Mouse (Mus musculus) embryonic fibroblast, embryonic 13.5 days (primary cell): ENCODE measurements at regions not wholly inside any gene's neighbourhood (a gene's known extent, or its start where the extent isn't known, plus 50 kb on each side); places are given as distances from the start of the nearest gene placed in this dataset.
"Not testable (repeated sequence)": the region's sequence is repeated elsewhere in the genome, so short reads cannot be mapped to it uniquely, and the experiment has no call there.

ENCODE experiments used
- H3K27ac ChIP-seq: 2 replicates; pipeline ENCODE4 v1.5.1; 2012; ENCODE audit warnings: low read length, control low read depth, inconsistent platforms; ENCODE audit not compliant: insufficient read depth
- H3K4me1 ChIP-seq: 2 replicates; pipeline ENCODE4 v1.6.1; 2011; ENCODE audit warnings: low read length; ENCODE audit not compliant: control insufficient read depth, insufficient read depth
- H3K4me3 ChIP-seq: 2 replicates; pipeline ENCODE4 v1.5.1; 2011; ENCODE audit warnings: mild to moderate bottlenecking, control low read depth, low read length; ENCODE audit not compliant: insufficient read depth
- CTCF ChIP-seq: IDR thresholded peaks from 2 replicates; pipeline ENCODE4 v1.5.1; 2011; ENCODE audit warnings: mild to moderate bottlenecking, control low read depth, low read length, moderate library complexity, borderline replicate concordance; ENCODE audit not compliant: insufficient read depth
- POLR2A ChIP-seq: IDR thresholded peaks from 2 replicates; pipeline ENCODE4 v1.6.1; 2011; ENCODE audit warnings: low read depth, mild to moderate bottlenecking, control low read depth, low read length, moderate library complexity

DNA sequence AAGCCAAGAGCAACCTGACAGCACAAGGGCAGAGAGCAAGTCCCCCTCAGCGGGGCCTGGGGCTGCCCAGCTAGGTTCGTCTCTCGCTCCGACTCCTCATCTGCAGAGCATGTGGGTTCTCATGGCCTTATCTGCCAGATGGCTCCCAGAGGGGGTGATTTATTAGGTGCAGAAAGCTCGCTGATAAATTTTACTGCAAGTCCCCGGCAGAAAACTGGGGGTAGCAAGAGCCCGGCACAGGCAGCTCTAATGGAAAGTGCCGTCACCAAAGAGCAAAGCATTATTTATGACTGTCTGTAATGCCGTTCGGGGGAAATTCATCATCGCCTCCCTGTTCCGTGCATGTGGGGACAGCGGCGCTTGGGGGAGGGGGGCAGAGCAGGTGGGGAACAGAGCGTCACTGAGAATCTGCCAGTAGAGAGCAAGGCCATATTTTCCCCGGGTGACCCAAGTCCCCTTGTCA, 206.7 kb upstream of the Zfp703 start:
- Histone ChIP-seq H3K4me3 (no peak overlapping the region), H3K4me1 (no peaks in the 10 kb centered on the region), H3K27ac (no peak overlapping the region)
- no peak for TF ChIP-seq CTCF
- TF ChIP-seq POLR2A = no peak

DNA sequence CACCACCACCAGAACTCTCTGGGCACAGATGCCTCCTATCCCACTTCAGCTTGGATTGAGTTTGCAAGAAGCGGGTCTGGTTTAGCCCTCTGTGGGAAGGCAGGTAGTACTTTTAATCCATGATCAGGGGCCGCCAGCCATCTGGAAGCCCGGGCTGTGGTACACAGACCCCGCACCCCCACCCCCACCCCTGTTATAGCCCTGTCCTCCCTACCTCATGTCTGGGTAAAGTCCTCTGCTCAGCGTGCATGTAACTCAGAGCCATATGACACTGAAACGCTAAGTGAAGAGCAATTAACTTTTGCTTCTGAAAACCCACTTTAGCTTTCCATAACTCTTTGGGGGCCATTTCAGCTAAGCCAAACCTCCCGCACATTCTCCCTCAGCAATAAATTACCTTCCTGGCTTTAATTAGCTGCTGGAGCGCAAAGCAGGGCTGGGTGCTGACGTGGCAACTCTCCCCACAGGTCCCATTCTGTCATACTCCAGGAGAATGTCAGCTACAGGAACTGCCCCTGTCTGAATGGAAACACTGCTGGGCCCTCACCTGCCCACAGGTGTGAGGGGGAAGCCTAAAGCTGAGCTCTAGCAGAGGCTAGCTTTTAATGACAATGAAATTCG, 198.1 kb upstream of the Zfp703 start:
- no peak for TF ChIP-seq POLR2A
- TF ChIP-seq CTCF = no peak
- Histone ChIP-seq H3K27ac (no peak overlapping the region), H3K4me3 (no peak overlapping the region), H3K4me1 (peaks cover 6% of the 10 kb centered on the region)

GRCm38 (mm10) chr8:26780515-26780914, 196.6 kb upstream of the Zfp703 start:
- Histone ChIP-seq H3K4me3 (no peak overlapping the region), H3K27ac (no peak overlapping the region), H3K4me1 (peaks cover 6% of the 10 kb centered on the region)
- TF ChIP-seq CTCF (no peak), POLR2A (no peak)

GRCm38 (mm10) chr8:26782936-26783335, 194.2 kb upstream of the Zfp703 start:
- not testable (repeated sequence) for H3K27ac ChIP-seq, H3K4me1 ChIP-seq, H3K4me3 ChIP-seq

DNA sequence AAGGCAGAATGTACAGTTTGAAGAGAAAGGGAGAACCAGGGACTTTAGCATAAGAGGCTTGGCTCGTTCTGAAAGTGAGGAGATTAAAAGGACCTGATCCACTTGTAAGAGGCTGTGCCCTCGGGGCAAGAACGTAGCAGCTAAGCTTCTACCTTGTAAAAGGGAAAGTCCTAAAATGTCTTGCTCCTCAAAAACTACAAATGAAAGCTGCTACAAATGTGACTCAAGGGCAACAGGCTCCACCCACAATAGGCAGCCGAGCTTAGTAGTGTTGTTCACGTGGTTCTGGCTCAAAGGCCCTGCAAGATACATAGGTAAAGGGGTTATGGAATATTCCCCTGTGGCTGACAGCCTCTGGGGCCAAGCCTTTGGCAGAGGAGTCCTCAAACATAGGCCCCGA, 192.7 kb upstream of the Zfp703 start:
- H3K4me1 ChIP-seq = no peaks in the 10 kb centered on the region
- no peak overlapping the region for H3K27ac ChIP-seq
- H3K4me3 ChIP-seq = no peak overlapping the region
- no peak for TF ChIP-seq POLR2A
- TF ChIP-seq CTCF = no peak

GRCm38 (mm10) chr8:26791795-26792194, 185.3 kb upstream of the Zfp703 start:
- H3K4me3 ChIP-seq = no peak overlapping the region
- no peaks in the 10 kb centered on the region for H3K4me1 ChIP-seq
- no peak overlapping the region for H3K27ac ChIP-seq
- TF ChIP-seq POLR2A (no peak), CTCF (no peak)

DNA sequence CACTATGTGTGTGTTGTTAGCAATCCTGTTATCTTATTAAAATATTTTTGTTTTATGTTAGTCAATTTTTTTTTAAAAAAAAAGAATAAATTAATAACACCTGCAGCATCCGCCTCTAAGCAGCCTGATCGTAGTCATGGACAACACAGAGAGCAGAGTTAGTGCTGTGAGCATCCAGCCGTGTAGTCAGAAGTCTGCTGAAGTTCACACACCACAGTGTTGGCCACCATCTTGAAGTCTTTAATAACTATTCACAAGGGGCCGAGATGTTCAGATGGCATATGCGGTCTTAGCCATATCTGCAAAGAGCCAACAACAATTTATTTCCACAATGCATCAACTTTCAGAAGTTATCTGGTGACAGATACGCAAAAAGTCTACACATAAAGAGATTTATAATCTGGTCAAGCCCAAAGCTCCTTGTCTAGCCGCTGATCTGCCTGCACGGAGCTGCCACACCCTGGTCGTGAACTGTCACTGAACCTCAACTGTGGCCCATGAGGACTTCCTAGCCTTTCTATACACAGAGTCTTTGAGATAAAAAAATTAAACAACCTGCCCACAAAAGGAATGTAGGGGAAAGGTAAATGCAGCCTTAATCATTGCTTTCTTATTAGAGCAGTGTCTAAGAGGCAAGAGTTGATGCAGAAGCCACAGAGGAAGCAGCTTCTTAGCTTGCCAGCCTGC, 183.4 kb upstream of the Zfp703 start:
- H3K4me3 ChIP-seq = no peak overlapping the region
- H3K4me1 ChIP-seq = no peaks in the 10 kb centered on the region
- H3K27ac ChIP-seq = no peak overlapping the region
- TF ChIP-seq CTCF = no peak
- TF ChIP-seq POLR2A = no peak

- Histone ChIP-seq H3K27ac (no peak overlapping the region), H3K4me3 (no peak overlapping the region), H3K4me1 (no peaks in the 10 kb centered on the region)
- no peak for TF ChIP-seq POLR2A
- TF ChIP-seq CTCF = no peak
Observed at GRCm38 (mm10) chr8:26794411-26794810, 182.7 kb upstream of the Zfp703 start.

DNA sequence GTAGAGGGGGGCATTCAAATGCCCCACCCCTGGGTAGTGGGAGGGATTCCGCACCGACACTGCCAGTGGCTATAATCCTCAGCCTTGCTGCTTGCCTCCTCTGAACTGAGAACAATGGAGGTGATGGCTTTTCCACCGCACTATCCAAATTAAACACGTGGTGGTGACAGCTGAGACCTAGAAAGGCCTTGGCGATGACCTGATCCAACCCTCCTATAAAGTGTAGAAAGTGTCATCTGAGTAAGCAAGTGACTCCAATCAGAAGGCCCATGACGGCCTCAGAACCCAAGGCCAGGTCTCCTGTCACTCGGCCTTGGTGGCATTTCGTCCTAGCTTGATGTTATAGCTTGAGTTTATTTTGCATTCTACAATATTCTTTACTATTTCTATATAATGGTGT, 181.5 kb upstream of the Zfp703 start:
- TF ChIP-seq POLR2A = no peak
- no peak for TF ChIP-seq CTCF
- Histone ChIP-seq H3K4me3 (no peak overlapping the region), H3K4me1 (no peaks in the 10 kb centered on the region), H3K27ac (no peak overlapping the region)

DNA sequence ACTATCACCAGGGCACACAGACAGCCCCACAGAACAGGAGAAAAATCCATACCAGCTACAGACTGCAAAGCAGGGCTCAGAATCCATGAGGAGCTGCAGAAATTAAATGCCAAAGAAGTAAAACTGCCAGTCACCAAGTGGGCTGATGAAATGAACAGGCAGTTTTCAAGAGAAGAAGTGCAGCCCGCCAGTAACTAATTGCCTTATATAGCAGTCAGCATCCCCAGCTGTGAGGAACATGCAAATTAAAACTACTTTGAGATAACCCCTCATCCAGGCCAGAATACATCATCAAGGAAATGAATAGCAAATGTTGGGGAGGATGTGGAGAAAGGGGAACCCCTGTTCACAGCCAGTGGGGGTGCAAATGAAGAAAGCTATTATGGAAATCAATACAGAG, 177.3 kb upstream of the Zfp703 start:
- Histone ChIP-seq H3K27ac (no peak overlapping the region), H3K4me3 (no peak overlapping the region), H3K4me1 (no peaks in the 10 kb centered on the region)
- no peak for TF ChIP-seq CTCF
- no peak for TF ChIP-seq POLR2A
